Mouse (Mus musculus) cortical plate, adult 2 months (tissue): ENCODE measurements around the gene Cflar. TPM values are rescaled to one million over a fixed set of nuclear protein-coding genes. Genes with fewer than 3 reads are reported as not detected.

Experiments
- H3K27ac ChIP-seq: fragments of 200-500 bp; 2 replicates; pipeline ENCODE4 v1.5.1; 2012; ENCODE audit warnings: low read length, control low read depth, inconsistent platforms; ENCODE audit not compliant: insufficient read depth
- H3K4me1 ChIP-seq: fragments of 200-500 bp; 2 replicates; pipeline ENCODE4 v1.6.1; 2011; ENCODE audit warnings: low read length; ENCODE audit not compliant: control insufficient read depth, insufficient read depth
- H3K4me3 ChIP-seq: fragments of 200-500 bp; 2 replicates; pipeline ENCODE4 v1.5.1; 2011; ENCODE audit warnings: mild to moderate bottlenecking, low read length, control low read depth; ENCODE audit not compliant: insufficient read depth
- CTCF ChIP-seq: fragments of 200-500 bp; IDR thresholded peaks from 2 replicates; pipeline ENCODE4 v1.5.1; 2011; ENCODE audit warnings: mild to moderate bottlenecking, control low read depth, low read length; ENCODE audit not compliant: insufficient read depth; ENCODE audit errors: extremely low read depth
- POLR2A ChIP-seq: fragments of 200-500 bp; IDR thresholded peaks from 2 replicates; pipeline ENCODE4 v1.6.1; 2011; ENCODE audit warnings: mild to moderate bottlenecking, low read length, control low read depth; ENCODE audit not compliant: insufficient read depth; ENCODE audit errors: extremely low read depth
- polyA plus RNA-seq: library from polyadenylated mRNA; depleted of rRNA; stranded (reverse); fragments of >200 nt; gene quantifications from 2 replicates; pipeline ENCODE4 v1.2.3, GENCODE M21; 2012

Cflar gene
- polyA plus RNA-seq, 1 experiment, result 13.2 TPM

DNA sequence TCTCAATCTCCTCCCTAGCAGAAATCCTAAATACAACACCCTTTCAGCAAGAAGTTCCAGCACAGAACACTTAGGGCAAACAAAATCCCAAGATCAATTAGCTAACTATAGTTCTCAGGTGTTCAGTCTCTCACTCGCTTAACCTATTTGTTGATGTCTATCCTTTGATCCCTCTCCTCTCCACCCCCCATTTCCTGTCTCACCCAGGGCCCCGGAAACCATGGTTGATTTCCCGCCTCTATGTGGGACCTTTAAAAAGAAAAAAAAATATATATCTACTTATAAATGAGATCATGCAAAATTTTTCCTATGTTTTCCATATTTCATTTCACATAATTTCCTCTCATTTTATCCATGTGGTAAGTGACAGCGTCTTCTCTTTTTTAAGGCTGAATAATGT is 9.7 kb downstream of the Cflar start:
- TF ChIP-seq CTCF, result no peak
- no peak for TF ChIP-seq POLR2A
- Histone ChIP-seq H3K4me1 (no peaks in the 10 kb centered on the region), H3K27ac (no peak overlapping the region), H3K4me3 (no peak overlapping the region)

GRCm38 (mm10) chr1:58722115-58722938 is 11.0 kb downstream of the Cflar start:
- no peak overlapping the region for H3K4me3 ChIP-seq
- no peak overlapping the region for H3K27ac ChIP-seq
- TF ChIP-seq CTCF, result no peak
- no peak for TF ChIP-seq POLR2A
- no peaks in the 10 kb centered on the region for H3K4me1 ChIP-seq

DNA sequence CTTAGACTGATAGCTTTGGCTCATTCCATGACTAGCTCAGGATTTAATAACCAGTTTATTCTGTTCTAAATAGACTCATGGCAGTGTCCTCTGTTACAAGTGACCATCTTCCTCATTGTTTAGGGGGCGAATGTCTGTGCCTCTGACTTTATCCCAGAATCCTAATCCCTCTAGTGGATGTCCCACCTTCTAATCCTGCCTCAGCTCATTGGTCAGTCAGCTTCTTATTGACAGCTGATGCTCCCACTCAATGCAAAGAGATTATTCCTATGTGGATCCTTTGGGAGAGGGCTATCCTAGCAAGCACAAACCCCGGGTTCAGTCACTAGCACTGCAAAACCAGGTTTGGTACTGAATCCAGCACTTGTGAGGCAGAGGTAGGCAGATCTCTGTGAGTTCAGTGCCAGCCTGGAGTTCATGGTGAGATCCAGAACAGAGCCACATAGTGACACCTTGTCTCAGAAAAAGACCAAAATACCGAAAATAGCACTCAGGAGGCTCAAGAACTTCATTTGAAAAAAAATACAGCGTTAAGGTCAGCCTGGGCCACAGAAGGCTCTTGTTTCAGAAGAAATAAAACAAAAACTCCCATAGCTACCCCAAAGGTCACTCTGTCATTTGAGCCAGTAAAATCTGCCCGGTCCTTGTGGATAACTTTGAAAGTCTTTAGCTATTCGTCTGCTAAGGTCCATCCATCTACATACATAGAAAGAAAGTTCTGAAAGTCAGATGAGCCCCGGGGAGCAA is 11.9 kb downstream of the Cflar start:
- Histone ChIP-seq H3K4me1 (no peaks in the 10 kb centered on the region), H3K27ac (no peak overlapping the region), H3K4me3 (no peak overlapping the region)
- TF ChIP-seq CTCF (no peak), POLR2A (no peak)

DNA sequence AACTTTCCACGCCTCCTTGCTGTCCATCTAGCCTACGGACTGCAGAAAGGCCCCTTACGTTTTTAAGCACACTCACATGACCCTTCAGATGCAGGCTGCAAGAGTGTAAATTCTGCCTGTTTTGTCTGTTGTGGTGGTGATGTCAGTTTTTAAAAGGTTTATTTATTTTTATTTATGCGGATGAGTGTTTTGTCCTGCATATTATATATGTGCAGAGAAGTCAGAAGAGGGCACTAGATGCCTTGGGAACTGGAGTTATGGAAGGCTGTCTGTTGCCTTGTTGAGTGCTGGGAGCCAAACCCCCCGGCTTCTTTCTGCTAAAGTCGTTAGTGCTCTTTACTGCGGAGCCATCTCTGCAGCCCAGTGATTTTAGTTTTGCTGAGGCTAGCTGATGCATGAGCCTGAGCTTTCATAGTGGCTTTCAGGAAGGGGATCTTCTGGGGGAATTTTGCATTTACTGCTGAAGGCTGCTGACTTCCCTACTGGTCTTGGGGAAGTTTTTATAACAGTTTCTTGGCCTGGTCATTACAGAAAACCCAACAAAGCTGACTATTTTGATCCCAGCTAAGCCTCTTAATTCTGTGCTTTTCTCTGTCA is 12.6 kb downstream of the Cflar start:
- TF ChIP-seq CTCF, result no peak
- TF ChIP-seq POLR2A, result no peak
- no peak overlapping the region for H3K4me3 ChIP-seq
- H3K27ac ChIP-seq, result no peak overlapping the region
- H3K4me1 ChIP-seq, result no peaks in the 10 kb centered on the region

DNA sequence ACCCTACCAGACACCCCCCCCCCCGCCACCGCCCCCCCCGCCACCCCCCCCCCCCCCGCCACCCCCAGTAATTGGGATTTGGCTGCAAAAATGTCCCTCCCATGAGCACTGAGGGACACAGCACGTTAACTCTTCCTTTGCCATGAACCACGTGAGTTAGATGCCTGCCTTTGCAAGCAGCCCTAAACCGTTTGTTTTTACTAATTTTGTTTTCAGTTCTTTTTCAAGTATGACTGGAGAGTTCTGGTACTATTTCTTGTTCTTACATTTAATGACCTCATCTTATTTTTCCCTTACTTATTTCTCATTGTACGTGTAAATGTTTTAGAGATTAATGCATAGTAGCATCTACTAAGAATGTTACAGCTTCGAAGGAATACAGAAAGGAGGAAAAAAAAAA is 13.2 kb downstream of the Cflar start:
- H3K4me3 ChIP-seq, result no peak overlapping the region
- TF ChIP-seq POLR2A, result no peak
- TF ChIP-seq CTCF, result no peak
- H3K27ac ChIP-seq, result no peak overlapping the region
- H3K4me1 ChIP-seq, result no peaks in the 10 kb centered on the region

DNA sequence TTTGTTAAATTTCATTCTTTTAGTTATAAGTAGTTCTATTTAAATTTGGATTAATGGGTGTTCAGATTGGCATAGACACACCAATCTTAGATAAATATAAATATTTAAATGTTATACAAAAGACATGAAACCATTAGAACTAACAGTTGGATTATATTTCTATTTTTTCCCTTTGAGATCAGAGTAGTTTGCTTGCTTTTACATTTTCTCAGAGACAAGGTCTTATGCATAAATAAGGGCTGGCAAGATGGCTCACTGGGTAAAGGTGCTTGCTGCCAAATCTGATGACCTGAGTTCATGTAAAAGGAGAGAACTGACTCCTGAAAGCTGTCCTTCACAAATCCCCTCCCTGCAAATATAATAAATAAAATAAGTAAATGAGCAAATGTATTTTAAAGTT is 13.8 kb downstream of the Cflar start:
- no peak overlapping the region for H3K4me3 ChIP-seq
- no peaks in the 10 kb centered on the region for H3K4me1 ChIP-seq
- H3K27ac ChIP-seq, result no peak overlapping the region
- no peak for TF ChIP-seq POLR2A
- TF ChIP-seq CTCF, result no peak

DNA sequence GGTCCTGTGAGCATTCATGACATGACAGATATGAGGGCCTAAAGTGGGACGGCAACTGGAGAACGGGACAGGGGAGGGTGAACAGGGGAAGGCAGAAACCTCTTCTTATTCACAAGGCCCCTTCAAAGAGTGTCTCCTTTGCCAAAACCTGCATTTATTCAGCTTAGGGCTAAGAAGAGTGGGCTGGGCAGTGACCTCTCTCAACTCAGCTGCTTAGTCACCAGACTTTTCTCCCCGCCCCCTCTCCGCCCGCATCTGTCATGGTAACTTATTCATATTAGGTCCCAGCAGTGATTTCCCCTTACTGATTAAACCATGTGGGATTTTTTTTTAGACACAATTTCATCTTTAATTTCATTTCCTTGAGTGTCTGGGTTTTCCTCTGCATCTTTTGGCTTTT is 14.5 kb downstream of the Cflar start:
- H3K4me3 ChIP-seq, result no peak overlapping the region
- H3K4me1 ChIP-seq, result no peaks in the 10 kb centered on the region
- TF ChIP-seq POLR2A (no peak), CTCF (no peak)
- H3K27ac ChIP-seq, result no peak overlapping the region

DNA sequence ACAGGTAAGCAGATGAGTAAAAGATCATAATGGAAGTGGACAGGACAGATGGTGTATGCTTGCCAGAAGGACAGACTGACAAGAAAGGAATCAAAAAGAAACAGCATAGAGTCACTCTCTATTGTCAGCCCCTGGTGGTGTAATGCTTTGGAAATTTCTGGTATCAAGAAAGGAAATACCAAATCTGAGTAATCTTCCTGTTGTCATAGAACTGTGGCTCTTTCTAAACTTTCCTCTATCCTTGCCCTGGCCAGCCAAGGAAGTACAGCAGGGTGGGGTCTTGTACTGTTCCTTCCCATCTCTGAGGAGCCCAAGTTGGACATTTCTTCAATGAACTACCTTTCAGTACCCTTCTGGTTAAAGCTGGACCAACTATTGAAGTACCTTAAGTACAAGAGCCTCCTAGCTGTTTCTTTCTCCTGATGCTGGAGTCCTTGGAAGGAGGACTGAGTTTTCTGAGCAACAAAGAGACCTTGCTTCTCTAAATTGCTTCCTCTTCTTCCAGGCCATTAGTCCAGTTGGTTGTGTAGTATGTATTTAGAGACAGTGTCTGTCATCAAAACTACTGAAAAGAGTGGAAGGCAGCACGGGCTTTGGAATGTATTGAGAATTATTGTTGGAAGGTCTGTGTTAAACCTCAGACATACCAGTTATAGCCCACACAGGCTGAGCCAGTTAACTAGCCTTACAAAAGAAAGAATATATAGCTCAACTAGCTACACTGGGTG is 15.9 kb downstream of the Cflar start:
- TF ChIP-seq CTCF (no peak), POLR2A (no peak)
- no peaks in the 10 kb centered on the region for H3K4me1 ChIP-seq
- H3K27ac ChIP-seq, result 0 out of 2 replicates have a peak overlapping the region, but pooled peaks have one; percentile 6
- H3K4me3 ChIP-seq, result no peak overlapping the region

DNA sequence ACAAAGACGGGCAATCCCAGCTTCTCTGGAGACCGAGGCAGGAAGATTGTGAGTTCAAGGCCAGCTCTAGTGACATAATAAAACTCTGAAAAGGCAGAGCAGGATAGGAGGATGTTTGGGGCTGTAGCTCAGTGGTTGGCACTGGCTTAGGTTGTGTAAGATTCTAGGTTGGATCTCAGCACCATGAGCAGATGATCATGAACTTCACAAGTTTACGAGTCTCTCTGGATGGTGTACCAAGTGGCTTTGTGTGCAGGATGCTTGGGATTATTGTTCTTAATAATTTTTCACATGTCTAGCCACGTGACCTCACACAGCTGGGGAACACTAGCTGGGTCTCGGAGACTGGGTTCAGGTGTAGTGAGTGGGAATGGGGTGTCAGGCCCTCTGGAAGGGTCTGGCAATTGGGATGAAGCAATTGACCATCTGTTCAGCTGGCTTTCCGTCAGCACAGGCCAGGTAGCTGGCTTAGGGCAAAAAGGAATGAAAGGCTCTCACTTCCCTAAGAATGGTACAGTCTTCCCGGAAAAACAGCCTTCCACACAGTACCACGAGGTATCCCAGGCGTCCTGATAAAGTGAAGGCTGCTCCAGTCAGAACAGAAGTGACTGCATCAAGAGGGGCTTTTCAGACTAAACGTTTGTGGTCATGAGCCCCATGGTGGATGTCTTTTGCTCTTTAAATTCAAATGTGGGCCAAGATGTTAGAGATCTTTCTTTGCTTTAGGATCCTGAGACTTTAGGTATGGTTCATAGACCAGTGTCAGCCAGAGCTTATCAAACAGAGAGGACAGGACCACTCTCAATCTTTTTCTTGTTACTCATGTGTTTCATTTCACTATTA is 16.7 kb downstream of the Cflar start:
- Histone ChIP-seq H3K4me1 (no peaks in the 10 kb centered on the region), H3K27ac (0 out of 2 replicates have a peak overlapping the region, but pooled peaks have one; percentile 6), H3K4me3 (no peak overlapping the region)
- TF ChIP-seq POLR2A (no peak), CTCF (no peak)

- Histone ChIP-seq H3K4me3 (no peak overlapping the region), H3K4me1 (no peaks in the 10 kb centered on the region)
- TF ChIP-seq CTCF, result no peak
- TF ChIP-seq POLR2A, result no peak
Observed at GRCm38 (mm10) chr1:58728590-58728868, 17.2 kb downstream of the Cflar start.

More at GRCm38 (mm10) chr1:58728590-58728868, 17.2 kb downstream of the Cflar start:
- H3K27ac ChIP-seq, result no peak overlapping the region
